Mouse (Mus musculus): ENCODE results near the gene Magi2.

Gene Magi2

DNA sequence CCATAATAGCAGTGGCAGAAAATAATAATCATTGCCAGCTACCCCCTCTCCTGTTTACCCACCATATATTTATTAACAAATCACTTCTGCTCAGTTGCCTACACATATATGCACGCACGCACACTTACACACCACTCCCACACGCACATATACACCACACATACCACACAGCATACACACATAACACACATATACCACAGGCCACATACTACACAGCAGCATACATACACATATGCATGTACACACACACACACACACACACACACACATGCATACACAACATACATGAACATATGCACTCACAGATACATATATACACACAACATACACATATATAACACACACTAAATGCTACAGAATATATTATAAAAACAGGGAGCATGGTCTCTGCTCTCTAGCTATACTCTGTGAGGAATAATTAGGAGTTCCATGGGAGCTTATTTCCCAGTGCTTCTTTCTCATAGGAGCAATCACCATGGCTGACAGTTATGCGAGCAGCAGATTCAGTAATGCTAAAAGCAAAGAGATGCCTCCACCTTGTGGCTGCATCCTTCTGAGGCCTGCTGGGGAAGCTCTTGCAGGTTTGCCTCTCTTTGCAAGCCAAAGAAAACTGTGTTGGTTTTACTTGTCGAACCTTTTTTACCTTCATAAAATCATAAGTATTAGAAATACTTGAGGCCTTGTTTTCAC lies 1410.6 kb downstream of the Magi2 start:
- in situ Hi-C loops (cut with MboI, MseI), result no loop called here

DNA sequence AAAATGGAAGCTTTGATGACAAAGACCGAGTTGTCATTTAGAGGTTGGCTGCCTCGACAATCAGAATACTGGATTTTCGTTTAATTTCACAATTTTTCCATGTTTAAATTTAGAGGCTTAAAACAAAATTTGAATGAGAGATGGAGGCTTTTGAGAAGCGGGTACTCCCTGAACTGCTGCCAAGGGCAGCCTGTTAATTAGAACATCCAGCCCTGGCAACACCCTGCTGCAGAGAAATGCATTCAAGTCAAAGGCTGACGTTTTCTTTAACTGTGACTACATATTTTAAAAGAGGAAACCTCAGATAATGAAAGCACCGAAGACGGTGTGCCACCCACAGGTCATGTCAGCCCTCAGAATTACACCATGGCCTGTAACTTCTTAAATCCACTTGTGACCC lies 1415.4 kb downstream of the Magi2 start:
- in situ Hi-C loops (cut with MboI, MseI), result no loop called here

DNA sequence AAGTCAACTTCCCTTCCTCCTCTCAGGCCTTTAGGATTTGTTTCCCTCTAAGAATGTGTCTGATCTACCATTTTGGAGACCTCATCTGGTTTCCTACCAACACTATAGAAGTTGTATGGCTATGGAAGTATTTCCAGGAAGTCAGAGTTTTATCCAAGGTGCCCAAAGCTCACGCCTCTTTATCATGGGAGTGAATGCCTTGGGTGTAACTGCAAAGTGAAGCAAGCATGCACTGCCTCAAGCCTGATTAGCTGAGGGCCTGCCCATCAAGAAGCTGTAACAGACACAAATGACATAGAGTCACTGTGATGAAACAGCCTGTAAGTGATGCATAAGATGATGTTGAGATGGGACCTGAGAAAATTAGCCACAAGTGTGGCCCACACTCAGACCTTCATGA lies 1416.9 kb downstream of the Magi2 start:
- in situ Hi-C loops (cut with MboI, MseI), result no loop called here

DNA sequence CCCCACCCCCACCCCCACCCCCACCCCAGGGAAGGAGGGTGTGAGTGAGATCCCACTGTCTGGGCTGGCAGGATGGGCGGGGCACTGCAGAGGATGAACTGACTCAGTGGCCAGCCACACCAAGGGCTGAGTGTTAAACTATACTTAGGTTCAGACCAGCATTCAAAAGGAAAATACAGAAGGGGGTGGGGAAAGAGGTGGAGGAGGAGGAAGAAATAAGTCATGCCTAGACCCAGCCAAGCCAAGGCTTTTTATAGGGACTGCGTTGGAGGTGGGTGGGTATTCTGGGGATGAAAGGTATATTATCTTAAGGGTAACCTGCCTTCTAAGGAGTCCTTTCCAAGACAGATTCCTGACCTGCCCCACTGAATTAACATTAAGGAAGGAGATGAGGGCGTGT lies 1420.1 kb downstream of the Magi2 start:
- in situ Hi-C loops (cut with MboI, MseI), result no loop called here

DNA sequence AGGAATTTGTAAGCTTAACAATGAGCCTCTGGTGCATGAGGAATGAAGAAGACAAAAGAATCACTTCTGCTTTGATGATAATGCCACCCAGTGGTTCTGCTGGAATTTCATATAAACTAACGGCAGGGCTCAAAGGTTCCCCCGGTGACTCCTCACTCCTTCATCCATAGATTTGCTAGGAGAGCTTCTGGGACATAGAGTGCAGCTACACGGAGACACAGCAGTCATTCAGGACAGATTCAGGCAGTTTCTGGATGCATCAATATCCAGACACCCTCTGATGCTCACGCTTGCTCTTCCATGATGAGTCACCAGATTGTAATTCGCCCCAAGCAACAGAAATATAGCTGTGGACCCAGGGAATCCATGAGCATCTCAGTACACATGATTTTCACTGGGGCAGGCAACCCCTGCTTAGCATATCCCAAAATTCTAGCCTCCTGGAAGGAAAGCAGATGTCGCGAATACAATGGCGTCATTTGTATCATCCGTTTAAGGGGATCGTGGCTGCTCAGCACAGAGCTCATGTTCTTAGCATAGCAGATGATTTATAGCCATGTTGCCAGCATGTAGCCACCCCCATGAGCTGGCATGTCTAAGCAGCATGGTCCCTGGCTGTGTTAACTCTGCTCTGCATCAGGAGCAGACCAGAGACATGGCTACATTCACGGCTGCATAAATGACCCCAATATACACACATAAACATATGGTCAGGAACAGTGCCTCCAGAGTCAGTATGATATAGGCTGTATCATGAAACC lies 1426.8 kb downstream of the Magi2 start:
- in situ Hi-C loops (cut with MboI, MseI), result no loop called here

DNA sequence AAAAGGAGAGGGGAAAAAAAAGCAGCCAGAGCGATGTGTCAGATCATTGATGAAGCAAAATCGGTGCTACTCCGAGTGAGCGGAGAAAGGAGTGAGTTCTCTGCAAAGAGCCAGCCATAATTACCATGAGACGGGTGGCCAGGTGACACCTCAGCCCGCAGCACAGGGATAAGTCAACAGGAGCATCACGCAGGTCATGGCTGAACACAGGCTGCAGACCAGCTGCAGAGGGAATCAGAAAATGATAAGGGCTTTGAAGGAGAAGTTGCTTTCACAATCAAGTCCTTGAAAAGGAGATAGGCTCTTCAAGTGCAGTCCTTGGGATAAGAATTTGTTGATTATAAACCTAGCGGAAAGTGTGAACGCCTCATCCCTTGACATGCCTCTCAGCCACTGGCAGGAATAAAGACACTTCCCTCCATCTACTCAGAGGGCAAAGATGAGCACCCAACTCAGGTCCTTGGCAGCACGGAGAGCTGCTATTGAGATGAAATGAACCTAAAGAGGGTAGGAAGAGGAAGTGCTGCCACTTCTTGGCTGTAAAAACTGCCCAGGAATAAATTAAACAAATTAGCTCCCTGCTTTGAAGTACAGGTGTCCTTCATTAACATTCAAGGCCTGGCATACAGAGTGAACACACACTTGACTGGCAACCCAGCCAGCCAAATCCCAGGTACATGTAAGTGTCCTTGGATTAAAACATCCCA lies 1428.1 kb downstream of the Magi2 start:
- in situ Hi-C loops (cut with MboI, MseI), result no loop called here

DNA sequence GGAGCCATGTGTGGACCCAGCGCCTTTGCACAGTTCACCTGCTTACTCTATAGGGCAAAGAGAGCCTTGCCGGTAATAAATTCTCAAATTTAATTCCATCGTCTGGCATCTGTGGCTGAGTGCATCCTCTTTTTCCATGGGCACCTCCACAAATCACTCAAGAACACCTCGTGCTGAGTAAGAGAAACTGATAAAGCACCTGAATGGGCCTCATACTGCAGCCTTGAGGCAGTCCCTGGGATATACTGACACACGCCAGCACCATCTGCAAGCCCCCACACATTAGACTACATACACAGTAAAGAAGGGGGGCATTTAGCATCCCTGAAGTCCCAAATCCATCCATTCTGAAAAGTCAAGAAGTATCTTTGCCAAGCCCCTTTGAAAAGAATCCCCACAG lies 1430.2 kb downstream of the Magi2 start:
- in situ Hi-C loops (cut with MboI, MseI), result no loop called here

DNA sequence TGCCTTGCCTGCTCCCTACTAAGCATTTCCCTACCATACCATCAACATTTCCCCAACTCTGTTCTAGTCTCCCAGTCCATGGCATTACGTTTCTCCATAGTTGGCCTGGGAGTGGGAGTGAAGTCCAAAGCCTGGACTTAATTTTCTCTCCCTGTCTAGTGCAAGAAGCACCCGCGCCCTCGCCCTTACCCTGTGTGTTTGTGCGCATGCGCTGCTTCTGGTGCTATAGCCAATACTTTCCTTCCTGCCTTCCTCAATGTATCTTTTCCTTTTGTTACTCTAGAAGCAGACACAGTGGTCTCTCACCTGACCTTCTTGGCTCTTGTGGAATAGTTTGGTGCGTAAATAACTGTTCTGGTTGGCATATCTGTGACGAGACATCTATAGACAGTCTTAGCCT lies 1440.8 kb downstream of the Magi2 start:
- in situ Hi-C loops (cut with MboI, MseI), result no loop called here

DNA sequence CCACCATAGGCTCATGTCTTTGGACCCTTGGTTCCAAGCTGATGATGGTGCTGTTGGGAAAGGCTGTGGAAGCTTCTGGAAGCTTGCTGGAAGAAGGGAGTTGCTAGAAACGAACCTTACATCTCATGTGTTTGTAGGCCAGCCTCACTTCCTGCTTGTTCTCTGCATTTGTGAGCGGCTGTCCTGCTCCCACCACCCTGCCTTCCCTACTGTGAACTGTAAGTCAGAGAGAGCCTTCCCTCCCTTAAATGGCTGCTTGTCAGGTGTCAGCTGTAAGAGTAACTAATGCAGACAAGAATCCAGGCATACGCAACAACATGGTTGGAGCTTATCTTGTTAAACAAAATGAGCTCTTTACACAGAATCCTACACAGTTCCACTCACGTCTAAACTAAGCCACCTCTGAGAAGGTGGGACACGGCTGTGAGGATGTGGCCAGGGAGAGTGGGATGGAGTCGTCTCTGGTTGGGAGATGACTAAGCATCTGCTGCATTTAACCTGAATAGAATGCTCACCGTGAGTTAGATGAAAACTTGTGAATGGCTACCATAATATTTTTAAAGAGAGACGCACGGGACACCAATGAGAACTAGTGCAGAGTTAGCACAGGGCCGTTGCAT lies 1442.0 kb downstream of the Magi2 start:
- in situ Hi-C loops (cut with MboI, MseI), result no loop called here

DNA sequence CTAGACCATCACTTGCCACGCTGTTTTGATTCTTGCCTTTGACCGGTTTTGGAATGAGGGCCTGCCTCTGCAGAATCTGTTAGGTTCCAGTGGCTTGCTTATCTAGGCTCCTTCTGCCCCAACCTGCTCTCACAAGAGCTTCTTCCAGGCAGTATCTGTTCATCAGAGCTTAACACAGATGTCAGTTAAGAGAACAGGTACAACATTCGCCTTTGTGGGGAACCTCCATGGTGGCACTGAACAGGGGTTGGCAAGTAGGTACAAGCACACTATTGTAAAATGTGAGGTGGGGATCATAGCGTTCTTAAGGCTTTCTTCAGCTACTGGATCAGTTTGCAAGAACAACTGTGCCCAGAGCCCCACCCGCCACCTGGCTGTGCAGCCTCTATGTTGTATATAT lies 1442.6 kb downstream of the Magi2 start:
- in situ Hi-C loops (cut with MboI, MseI), result no loop called here

DNA sequence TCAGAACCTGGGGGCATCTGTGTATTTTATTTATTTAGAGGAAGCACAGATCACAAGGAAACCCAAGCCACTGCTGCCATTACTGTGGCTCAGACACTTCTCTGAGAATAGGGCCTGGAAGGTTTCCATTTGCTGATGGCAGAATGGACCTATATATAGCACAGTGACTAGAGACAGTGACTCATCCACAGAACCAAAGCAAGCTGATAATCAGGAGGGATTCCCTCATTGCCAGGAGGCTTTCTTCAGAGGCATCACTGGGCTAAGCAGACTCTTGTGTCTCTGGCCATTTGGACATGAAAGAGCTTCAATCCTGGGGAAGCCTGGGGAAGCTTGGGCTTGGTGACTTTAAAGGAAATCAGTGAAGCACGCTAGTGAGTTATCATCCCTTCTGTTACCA lies 1445.0 kb downstream of the Magi2 start:
- in situ Hi-C loops (cut with MboI, MseI), result no loop called here

DNA sequence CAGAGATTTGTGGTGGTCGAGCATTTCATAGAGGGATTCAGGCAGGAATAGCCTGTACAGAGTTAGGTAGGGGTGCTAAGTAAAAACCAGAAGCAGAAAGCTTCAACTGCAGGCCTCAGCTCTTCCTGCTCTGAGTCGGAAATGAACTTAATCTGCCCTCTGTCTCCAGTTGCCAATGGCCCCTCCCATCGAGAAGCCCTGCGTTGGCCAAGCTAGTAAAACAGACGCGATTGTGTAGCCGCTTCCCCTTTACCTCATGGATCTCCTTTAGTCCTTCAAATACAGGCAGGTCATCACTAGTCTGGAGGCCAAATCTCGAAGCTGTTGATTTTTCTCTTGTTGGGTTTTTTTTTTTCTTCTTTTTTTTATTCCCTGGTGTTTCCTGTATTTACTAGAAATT lies 1447.7 kb downstream of the Magi2 start:
- in situ Hi-C loops (cut with MboI, MseI), result no loop called here

DNA sequence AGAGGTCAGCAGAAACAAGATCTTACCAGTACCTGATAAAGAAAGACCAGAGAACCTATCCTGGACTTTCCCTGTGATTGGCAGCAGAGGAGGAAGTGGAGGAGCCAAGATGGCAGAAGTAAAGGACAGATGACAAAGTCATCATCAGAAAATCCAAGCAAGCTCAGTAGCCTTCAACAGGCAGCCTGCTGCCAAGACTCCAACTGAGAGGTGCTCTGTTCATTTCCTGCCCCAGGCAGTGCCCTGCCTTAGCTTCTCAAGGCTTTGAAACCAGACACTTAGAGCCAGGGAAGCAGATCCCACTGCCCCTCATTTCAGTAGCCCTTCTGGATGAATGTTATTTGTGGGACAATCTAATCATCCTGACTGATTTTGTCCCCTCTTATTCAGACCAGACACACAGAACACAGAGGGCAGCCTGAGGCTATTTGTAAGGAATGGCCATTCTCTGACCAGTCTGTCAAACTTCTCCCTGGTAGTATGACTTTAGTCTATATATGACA lies 1448.4 kb downstream of the Magi2 start:
- in situ Hi-C loops (cut with MboI, MseI), result no loop called here

DNA sequence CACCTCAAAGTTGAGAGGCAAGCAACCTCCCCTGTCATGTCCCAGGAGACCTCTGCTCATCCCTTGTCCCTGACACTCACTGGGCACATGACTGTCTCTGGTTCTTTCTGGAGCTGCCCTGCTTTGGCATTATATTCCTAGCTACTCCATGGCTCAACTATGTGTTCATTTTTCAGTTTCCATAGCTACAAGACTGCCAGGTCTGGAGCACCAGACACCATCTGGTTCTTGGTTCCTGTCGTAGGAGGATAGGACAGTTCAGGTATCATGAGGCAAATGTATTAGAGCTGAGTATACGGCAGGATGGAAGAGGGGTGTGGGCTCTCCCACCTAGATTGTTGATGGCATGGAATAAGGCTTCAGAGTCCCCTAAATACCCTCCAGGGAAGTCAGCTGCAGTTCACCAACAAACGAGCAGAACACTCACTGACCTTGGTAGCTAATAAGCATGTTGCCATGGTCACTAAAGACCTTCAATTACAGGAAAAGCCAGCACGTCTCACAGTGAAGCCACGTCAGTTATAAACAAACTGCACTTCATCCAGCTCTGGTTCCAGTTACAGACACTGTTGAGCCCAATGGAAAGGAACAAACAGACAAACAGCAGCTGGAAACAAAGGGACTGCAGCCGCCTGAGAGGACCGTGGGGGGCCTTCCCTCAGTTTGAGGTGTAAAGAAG lies 1449.5 kb downstream of the Magi2 start:
- in situ Hi-C loops (cut with MboI, MseI), result no loop called here

DNA sequence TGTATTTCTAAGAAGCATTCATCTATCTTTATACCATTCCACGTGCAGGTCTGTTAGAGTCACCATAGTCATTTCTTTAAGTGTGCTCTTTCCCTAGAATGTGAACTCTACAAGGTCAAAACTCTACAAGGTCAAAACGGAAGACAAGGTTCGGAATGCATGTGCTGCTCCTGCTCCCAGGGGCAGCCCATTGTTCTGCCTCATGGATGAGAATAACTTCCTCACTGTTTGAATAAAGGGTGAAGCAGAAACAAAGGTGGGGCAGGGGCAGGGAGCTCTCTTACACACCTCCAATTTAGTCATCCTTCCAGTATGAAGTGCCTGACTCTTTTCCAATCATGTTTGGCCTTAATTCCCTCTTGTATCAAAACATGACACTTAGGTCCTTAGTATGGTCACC lies 1450.4 kb downstream of the Magi2 start:
- in situ Hi-C loops (cut with MboI, MseI), result no loop called here

DNA sequence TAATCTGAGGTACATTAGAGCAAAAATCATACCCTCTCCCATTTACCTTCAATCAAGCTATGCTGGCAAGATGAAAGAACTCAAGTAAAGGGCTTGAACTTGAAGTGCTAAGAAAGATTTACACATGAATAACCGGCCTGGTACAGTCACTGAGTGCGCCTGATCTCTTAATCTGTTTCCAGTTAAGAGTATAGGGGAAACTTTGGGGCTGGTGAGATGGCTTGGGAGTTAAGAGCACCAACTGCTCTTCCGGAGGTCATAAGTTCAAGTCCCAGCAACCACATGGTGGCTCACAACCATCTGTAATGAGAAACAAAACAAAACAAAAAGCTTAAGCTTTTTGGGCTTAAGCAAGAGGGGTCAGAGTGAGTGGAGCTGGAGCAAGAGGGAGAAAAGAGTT lies 1451.7 kb downstream of the Magi2 start:
- in situ Hi-C loops (cut with MboI, MseI), result no loop called here

DNA sequence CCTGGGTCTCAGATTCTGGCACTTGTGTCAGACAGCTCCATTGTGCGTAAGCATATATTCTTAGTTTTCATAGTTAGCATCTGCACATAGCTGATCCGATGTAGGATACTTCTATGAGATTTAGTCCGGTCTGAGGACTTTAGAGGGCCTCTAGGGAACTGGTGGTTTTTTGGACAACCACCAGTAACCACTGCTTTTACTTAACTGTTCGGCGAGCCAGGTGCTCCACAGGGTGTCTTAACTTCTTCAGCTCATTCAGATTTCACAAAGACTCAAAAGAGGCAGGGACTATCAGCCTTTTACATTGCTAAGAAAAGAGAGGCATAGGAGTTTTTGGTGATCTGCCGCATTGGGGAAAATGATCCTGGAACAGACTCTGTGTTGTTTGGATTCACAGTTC lies 1453.1 kb downstream of the Magi2 start:
- in situ Hi-C loops (cut with MboI, MseI), result no loop called here

DNA sequence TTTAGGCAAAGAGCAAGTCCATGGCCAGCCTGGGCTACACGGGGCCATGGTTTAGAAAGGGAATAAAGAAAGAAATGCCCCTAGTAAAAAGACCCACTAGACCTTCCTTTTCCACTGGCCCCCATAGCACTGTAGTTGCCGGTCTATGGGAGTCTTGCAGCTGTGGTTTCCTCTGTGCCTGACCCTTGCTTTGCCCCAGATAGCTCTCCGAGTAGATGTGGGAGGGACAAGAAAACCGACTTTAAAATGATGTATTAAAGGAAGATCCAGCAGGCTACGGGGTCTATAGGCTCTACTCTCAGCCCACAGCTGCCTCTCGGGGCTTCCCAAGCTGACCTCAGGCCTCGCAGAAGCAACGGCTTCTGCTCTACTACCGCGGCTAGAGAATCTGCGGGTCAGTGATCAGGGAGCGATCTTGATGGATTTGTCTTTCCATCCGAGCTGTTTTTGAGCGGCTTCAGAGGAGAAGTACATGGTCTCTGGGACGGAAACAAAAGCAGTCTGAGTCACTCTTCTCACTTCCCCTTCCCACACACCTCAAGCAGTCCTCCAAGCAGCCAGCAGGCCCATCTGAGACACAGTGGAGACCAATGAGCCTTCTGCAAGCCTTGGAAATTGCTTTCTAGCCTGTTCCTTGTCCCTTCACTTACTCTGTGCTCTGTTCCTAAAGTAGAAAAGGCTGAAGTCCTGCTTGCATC lies 1454.1 kb downstream of the Magi2 start:
- in situ Hi-C loops (cut with MboI, MseI), result no loop called here

DNA sequence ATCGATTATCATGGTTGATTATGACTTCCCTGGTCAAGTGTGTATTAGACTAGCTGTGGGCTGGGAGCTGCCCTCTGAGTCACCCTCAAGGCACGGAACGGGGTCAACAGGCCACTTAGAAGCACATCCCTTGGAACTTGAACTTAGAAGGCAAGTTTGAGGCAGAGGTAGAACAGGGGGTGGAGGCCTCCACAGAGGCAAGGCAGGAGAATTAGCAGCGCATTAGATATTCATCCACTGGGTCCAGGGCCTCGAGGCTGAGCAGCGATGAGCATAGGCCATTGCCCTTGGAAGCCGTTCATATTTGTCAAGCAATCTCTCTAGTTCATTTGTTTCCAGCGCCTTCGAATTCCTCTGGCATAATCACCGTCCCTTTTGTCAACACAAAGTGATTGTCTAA lies 1454.8 kb downstream of the Magi2 start:
- in situ Hi-C loops (cut with MboI, MseI), result no loop called here

DNA sequence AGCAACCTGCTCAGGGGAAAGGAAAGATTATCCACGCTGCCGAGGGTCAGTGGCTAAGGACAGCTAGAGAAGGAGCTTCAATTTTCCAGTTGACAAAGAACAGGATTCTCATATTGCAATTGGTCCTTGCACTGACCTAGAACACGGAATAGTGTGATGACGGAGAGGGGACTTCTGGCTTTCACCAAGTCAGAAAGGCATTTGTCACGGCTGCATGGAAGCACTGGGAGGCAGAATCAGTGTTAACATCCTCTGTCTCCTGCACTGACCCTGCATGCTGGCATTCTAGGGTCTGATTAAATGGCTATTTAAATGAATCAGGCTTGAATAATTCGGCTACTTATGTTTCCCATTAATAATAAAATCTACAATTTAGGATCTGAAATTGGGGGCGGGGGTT lies 1455.4 kb downstream of the Magi2 start:
- in situ Hi-C loops (cut with MboI, MseI), result no loop called here

DNA sequence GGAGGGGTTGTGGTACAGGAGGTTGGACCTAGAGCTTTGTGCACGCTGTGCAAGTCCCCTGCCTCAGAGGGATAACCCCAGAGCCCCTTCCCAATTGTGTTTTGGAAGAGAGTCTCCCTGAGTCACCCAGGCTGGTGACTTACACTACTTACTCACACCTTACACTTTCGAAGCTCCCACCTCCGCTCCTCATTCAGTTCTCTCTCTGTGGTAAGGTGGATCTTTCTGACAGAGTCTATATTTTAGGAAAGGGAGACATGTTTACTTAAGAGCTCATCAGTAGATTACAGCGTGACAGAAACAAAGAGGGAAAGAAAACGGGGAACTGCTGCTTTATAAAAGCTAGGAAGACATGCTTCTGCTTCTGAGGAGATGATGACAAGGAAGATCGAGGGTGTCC lies 1457.3 kb downstream of the Magi2 start:
- in situ Hi-C loops (cut with MboI, MseI), result no loop called here

All from T-helper 17 cell (primary cell).